Mouse (Mus musculus): ENCODE measurements around the gene Def6. TPM values are rescaled to one million over a fixed set of nuclear protein-coding genes. Genes with fewer than 3 reads are reported as not detected.

Gene Def6
- total and polyA plus RNA-seq, 3 experiments, result 31.3 to 81.8 (median 53.6) TPM

GRCm38 (mm10) chr17:28271537-28272266 is 64.1 kb downstream of the Def6 start:
- Histone ChIP-seq H3K27me3 (replicated peaks) (no peaks in the 10 kb centered on the region), H3K4me3 (replicated peaks in 1 of 3; ENCODE audit: low read depth in 2 of 3, low read length in 2 of 3, poor library complexity in 1 of 3) (no peak overlapping the region), H3K9me3 (replicated peaks; ENCODE audit: low read length) (peaks cover 4% of the 10 kb centered on the region), H3K79me2 (replicated peaks; ENCODE audit: control insufficient read depth, extremely low read depth, insufficient read depth, poor library complexity, severe bottlenecking) (no peaks in the 10 kb centered on the region), H3K4me1 (ENCODE audit: control insufficient read depth in 1 of 2, insufficient read depth in 2 of 2) (peaks cover 11 to 29% of the 10 kb centered on the region in 2 experiments; a peak in 3 of 4 replicates), H3K4me2 (ENCODE audit: insufficient read depth, low read depth, poor library complexity, severe bottlenecking) (no peak overlapping the region), H3K36me3 (replicated peaks in 1 of 2; ENCODE audit: control insufficient read depth in 1 of 2, insufficient read depth in 1 of 2, low read length in 1 of 2) (peaks cover 0 to 63% of the 10 kb centered on the region in 2 experiments), H3K9ac (ENCODE audit: insufficient read depth, low read depth) (no peak overlapping the region), H3K27ac (ENCODE audit: insufficient read depth, low read depth) (no peak overlapping the region)
- TF ChIP-seq MYC (IDR thresholded peaks at IDR 0.05; ENCODE audit: low read depth, low read length), result no peak
- no peak for TF ChIP-seq SIN3A (IDR thresholded peaks at IDR 0.05; ENCODE audit: low read length)
- TF ChIP-seq MAFK (IDR thresholded peaks at IDR 0.05; ENCODE audit: insufficient replicate concordance, low read length), result no peak
- TF ChIP-seq MAZ (IDR thresholded peaks at IDR 0.05; ENCODE audit: low read depth, low read length), result no peak
- TF ChIP-seq NRF1 (IDR thresholded peaks at IDR 0.05; ENCODE audit: low read depth, low read length), result no peak
- TF ChIP-seq POLR2AphosphoS2 (IDR thresholded peaks at IDR 0.05; ENCODE audit: low read depth, low read length), result no peak
- TF ChIP-seq SMC3 (IDR thresholded peaks at IDR 0.05; ENCODE audit: low read depth, low read length), result no peak
- TF ChIP-seq JUND (conservative IDR thresholded peaks at IDR 0.05; ENCODE audit: low read depth, low read length), result no peak
- TF ChIP-seq UBTF (IDR thresholded peaks at IDR 0.05; ENCODE audit: low read depth, low read length), result no peak
- TF ChIP-seq KAT2A (IDR thresholded peaks at IDR 0.05; ENCODE audit: insufficient replicate concordance, low read length), result no peak
- in situ Hi-C loops (cut with MboI; ENCODE audit: low pct_ligation_motif_present, low pct_unique_long_range_greater_than_20kb, low sequenced_read_pairs) (no loop called here), dilution Hi-C loops (cut with MboI; ENCODE audit: extremely low pct_ligation_motif_present, extremely low pct_unique_long_range_greater_than_20kb, low sequenced_read_pairs) (no loop called here)
- no peak for DNase-seq (ENCODE audit: extremely low read depth)

GRCm38 (mm10) chr17:28272281-28272680 is 64.7 kb downstream of the Def6 start:
- peaks cover 11 to 31% of the 10 kb centered on the region in 2 experiments; a peak in 3 of 4 replicates for H3K4me1 ChIP-seq (ENCODE audit: control insufficient read depth in 1 of 2, insufficient read depth in 2 of 2)
- no peak overlapping the region for H3K4me3 ChIP-seq (replicated peaks in 1 of 3; ENCODE audit: low read depth in 2 of 3, low read length in 2 of 3, poor library complexity in 1 of 3)
- no peaks in the 10 kb centered on the region for H3K27me3 ChIP-seq (replicated peaks)
- no peak for TF ChIP-seq MAX (IDR thresholded peaks at IDR 0.05; ENCODE audit: low read length)
- TF ChIP-seq ZMIZ1 (IDR thresholded peaks at IDR 0.05; ENCODE audit: low read depth, low read length), result no peak
- no peak for TF ChIP-seq CHD1 (IDR thresholded peaks at IDR 0.05; ENCODE audit: low read depth, low read length)
- no peak for TF ChIP-seq UBTF (IDR thresholded peaks at IDR 0.05; ENCODE audit: low read depth, low read length)
- TF ChIP-seq TBP (conservative IDR thresholded peaks at IDR 0.05; ENCODE audit: low read depth, low read length), result no peak
- TF ChIP-seq JUND (conservative IDR thresholded peaks at IDR 0.05; ENCODE audit: low read depth, low read length), result no peak
- TF ChIP-seq MXI1 (IDR thresholded peaks at IDR 0.05; ENCODE audit: low read depth, low read length), result no peak
- no peak for TF ChIP-seq NRF1 (IDR thresholded peaks at IDR 0.05; ENCODE audit: low read depth, low read length)
- TF ChIP-seq NELFE (IDR thresholded peaks at IDR 0.05; ENCODE audit: low read depth, low read length), result no peak
- TF ChIP-seq USF2 (conservative IDR thresholded peaks at IDR 0.05; ENCODE audit: low read depth, low read length), result no peak
- no peak for TF ChIP-seq POLR2A (IDR thresholded peaks at IDR 0.05; ENCODE audit: low read depth, low read length)
- no peak for TF ChIP-seq PAX5 (IDR thresholded peaks at IDR 0.05; ENCODE audit: low read length)
- no peak for TF ChIP-seq SMC3 (IDR thresholded peaks at IDR 0.05; ENCODE audit: low read depth, low read length)
- no peak for TF ChIP-seq ETS1 (conservative IDR thresholded peaks at IDR 0.05; ENCODE audit: low read depth, low read length)
- TF ChIP-seq CHD2 (IDR thresholded peaks at IDR 0.05; ENCODE audit: low read length), result no peak
- no peak for TF ChIP-seq JUN (IDR thresholded peaks at IDR 0.05; ENCODE audit: insufficient read depth, low read depth, low read length)
- no peak for TF ChIP-seq MYC (IDR thresholded peaks at IDR 0.05; ENCODE audit: low read depth, low read length)
- TF ChIP-seq IRF4 (IDR thresholded peaks at IDR 0.05; ENCODE audit: low read depth, low read length), result no peak
- H3K79me2 ChIP-seq (replicated peaks; ENCODE audit: control insufficient read depth, extremely low read depth, insufficient read depth, poor library complexity, severe bottlenecking), result no peaks in the 10 kb centered on the region
- H3K36me3 ChIP-seq (replicated peaks in 1 of 2; ENCODE audit: control insufficient read depth in 1 of 2, insufficient read depth in 1 of 2, low read length in 1 of 2), result peaks cover 5 to 67% of the 10 kb centered on the region in 2 experiments
- H3K9ac ChIP-seq (ENCODE audit: insufficient read depth, low read depth), result no peak overlapping the region
- H3K4me2 ChIP-seq (ENCODE audit: insufficient read depth, low read depth, poor library complexity, severe bottlenecking), result no peak overlapping the region
- in situ Hi-C loops (cut with MboI; ENCODE audit: low pct_ligation_motif_present, low pct_unique_long_range_greater_than_20kb, low sequenced_read_pairs), result no loop called here
- dilution Hi-C loops (cut with MboI; ENCODE audit: extremely low pct_ligation_motif_present, extremely low pct_unique_long_range_greater_than_20kb, low sequenced_read_pairs), result no loop called here
- no peak for DNase-seq (ENCODE audit: extremely low read depth)
- H3K27ac ChIP-seq (ENCODE audit: insufficient read depth, low read depth), result no peak overlapping the region
- peaks cover 4% of the 10 kb centered on the region for H3K9me3 ChIP-seq (replicated peaks; ENCODE audit: low read length)
